Mouse (Mus musculus) 3T3-L1 (cell line): ENCODE measurements at regions not wholly inside any gene's neighbourhood (a gene's known extent, or its start where the extent isn't known, plus 50 kb on each side); places are given as distances from the start of the nearest gene placed in this dataset.

Source experiments
- DNase-seq: peaks from one replicate; pipeline ENCODE4 v3.0.0-alpha.2; 2015; ENCODE audit warnings: low read depth, low spot score

GRCm38 (mm10) chr4:101342071-101342762, 76.9 kb upstream of the Ak4 start:
- DNase-seq: no peak

DNA sequence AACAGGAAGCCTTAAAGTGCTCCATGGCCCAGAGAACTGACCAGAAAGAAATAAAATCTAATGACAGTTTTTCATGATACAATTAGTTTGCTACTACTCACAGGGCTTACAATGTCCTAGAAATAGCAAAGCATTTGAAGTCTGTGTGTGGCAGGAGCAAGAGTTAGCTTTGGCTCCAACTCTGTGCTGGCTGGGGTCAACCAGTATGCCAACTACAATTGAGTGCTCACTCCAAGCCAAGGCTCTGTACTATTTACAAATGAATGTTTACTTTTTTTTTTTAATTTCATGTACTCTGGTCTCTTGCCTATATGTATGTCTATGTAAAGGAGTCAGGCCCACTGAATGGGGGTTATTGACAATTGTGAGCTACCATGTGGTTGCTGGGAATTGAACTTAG, 75.7 kb upstream of the Jak1 start:
- no peak for DNase-seq

GRCm38 (mm10) chr4:101338211-101338610, 73.1 kb upstream of the Jak1 start:
- DNase-seq: no peak

DNA sequence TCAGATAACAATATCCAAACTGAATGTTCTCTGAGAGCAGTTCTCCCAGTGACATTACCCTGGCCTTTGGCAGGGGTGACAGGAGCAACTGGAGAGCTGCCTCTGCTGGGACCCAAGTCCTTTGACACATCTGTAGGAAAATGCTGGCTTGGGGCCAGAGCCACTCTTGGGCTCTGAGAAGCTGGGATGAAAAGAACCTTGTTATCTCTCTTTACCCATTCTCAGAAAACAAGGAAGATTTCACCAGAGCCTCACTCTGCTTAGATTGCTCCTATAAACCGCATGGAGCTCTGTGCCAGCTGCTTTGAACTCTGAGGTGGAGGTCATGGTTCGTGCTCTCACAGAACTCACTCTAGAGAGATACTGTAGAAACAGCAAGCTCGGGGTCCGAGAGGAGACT, 71.7 kb upstream of the Jak1 start:
- DNase-seq: no peak

GRCm38 (mm10) chr4:101336371-101336770, 71.3 kb upstream of the Jak1 start:
- DNase-seq: no peak

DNA sequence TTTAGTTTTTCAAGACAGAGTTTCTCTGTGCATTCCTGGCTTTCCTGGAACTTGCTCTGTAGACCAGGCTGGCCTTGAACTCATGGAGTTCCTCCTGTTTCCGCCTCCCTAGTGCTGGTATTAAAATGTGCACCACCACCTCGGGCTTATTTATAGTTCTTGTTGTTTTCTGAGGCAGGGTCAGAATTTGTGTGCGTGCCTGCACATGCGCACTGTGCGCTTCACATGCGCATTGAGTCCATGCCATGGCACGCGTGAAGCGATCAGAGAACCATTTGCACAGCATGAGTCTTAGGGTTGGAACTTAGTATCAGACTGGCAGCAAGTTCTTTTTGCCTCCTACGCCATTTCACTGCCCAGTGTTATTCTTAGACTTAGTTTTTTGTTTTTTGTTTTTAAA, 68.8 kb upstream of the Jak1 start:
- no peak for DNase-seq

DNA sequence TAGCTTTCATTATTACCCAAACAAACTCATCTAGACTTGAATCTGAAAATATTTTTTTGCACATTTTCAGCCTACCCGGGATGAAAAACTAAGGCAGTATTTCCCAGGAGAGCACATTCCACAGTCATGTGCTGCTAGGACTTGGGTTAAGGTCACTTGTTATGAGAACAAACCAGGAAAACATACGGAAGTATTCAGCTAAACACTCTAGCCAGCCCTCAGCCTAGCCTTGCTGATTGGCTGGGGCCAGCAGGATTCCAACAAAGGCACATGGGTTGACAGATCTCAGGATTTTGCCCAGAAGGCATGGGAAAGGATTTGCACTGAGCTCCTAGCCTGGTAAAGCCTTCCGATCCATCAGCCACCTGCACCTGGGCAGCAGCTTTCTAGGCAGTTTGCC, 68.0 kb upstream of the Jak1 start:
- peak; percentile 36 for DNase-seq

GRCm38 (mm10) chr4:101331231-101331630, 66.1 kb upstream of the Jak1 start:
- DNase-seq: no peak

GRCm38 (mm10) chr4:101329060-101329459, 64.0 kb upstream of the Jak1 start:
- no peak for DNase-seq

DNA sequence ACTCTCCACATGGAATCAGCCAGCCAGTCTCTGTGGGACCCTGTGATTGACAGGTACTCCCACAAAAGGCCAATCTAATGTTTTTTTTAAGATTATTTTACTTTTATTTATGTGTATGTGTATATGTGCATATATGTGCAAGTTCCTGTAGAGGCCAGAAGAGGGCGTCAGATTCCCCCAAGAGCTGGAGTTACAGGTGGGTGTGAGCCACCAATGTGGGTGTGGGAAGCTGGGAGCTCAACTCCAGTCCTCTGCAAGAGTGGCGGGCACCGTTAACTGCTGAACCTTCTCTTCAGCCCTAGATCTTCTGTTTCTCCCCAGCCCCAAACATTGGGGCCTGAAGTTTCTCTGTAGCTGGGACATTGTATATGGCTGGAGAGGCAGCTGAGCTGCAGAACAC, 61.0 kb upstream of the Jak1 start:
- DNase-seq: no peak

GRCm38 (mm10) chr4:101321731-101322130, 56.6 kb upstream of the Jak1 start:
- no peak for DNase-seq

GRCm38 (mm10) chr4:101320587-101320986, 55.5 kb upstream of the Jak1 start:
- DNase-seq: peak; percentile 64

GRCm38 (mm10) chr4:101319681-101320220, 54.7 kb upstream of the Jak1 start:
- peak; percentile 75 for DNase-seq

- DNase-seq: peak; percentile 33
Measured at GRCm38 (mm10) chr4:101318836-101319235, 53.8 kb upstream of the Jak1 start.

GRCm38 (mm10) chr4:101316061-101316460, 51.0 kb upstream of the Jak1 start:
- no peak for DNase-seq
